Mouse (Mus musculus): ENCODE results near the gene Gdf9.

The Gdf9 gene

GRCm38 (mm10) chr11:53445562-53445961, 14.7 kb downstream of the Gdf9 start:
- no peak for DNase-seq (ENCODE audit: low spot score in 2 of 2)

- DNase-seq (ENCODE audit: low spot score in 2 of 2), result no peak
Observed at GRCm38 (mm10) chr11:53446183-53446582, 15.4 kb downstream of the Gdf9 start.

- DNase-seq (ENCODE audit: low spot score in 2 of 2), result no peak
Observed at GRCm38 (mm10) chr11:53447996-53448395, 17.2 kb downstream of the Gdf9 start.

GRCm38 (mm10) chr11:53448529-53448928, 17.7 kb downstream of the Gdf9 start:
- DNase-seq (ENCODE audit: low spot score in 2 of 2), result no peak

- no peak for DNase-seq (ENCODE audit: low spot score in 2 of 2)
Observed at GRCm38 (mm10) chr11:53450070-53450705, 19.4 kb downstream of the Gdf9 start.

GRCm38 (mm10) chr11:53451361-53451760, 20.5 kb downstream of the Gdf9 start:
- no peak for DNase-seq (ENCODE audit: low spot score in 2 of 2)

- DNase-seq (ENCODE audit: low spot score in 2 of 2), result no peak
Observed at GRCm38 (mm10) chr11:53452396-53452795, 21.6 kb downstream of the Gdf9 start.

- DNase-seq (ENCODE audit: low spot score in 2 of 2), result no peak
Observed at GRCm38 (mm10) chr11:53453031-53453430, 22.2 kb downstream of the Gdf9 start.

GRCm38 (mm10) chr11:53456474-53457371, 25.9 kb downstream of the Gdf9 start, which contains the start of the genes Gm10447 and Shroom1:
Gm10447 (minus strand) TSS chr11:53457110.
Shroom1 (plus strand) TSS chr11:53457205.
- peak in 1 of 2 experiments; percentile 55 for DNase-seq (ENCODE audit: low spot score in 2 of 2)

GRCm38 (mm10) chr11:53457372-53457954, 26.6 kb downstream of the Gdf9 start:
- peak in 1 of 2 experiments; percentile 22 for DNase-seq (ENCODE audit: low spot score in 2 of 2)

- no peak for DNase-seq (ENCODE audit: low spot score in 2 of 2)
Observed at GRCm38 (mm10) chr11:53458996-53459395, 28.2 kb downstream of the Gdf9 start.

GRCm38 (mm10) chr11:53460192-53460591, 29.4 kb downstream of the Gdf9 start:
- no peak for DNase-seq (ENCODE audit: low spot score in 2 of 2)

GRCm38 (mm10) chr11:53461727-53462126, 30.9 kb downstream of the Gdf9 start:
- DNase-seq (ENCODE audit: low spot score in 2 of 2), result no peak

GRCm38 (mm10) chr11:53463551-53464424, 33.0 kb downstream of the Gdf9 start:
- DNase-seq (ENCODE audit: low spot score in 2 of 2), result no peak

GRCm38 (mm10) chr11:53466231-53466971, 35.6 kb downstream of the Gdf9 start:
- DNase-seq (ENCODE audit: low spot score in 2 of 2), result peak; percentile 65 to 86

- DNase-seq (ENCODE audit: low spot score in 2 of 2), result no peak
Observed at GRCm38 (mm10) chr11:53469294-53469967, 38.6 kb downstream of the Gdf9 start.

- peak; percentile 76 to 93 for DNase-seq (ENCODE audit: low spot score in 2 of 2)
Observed at GRCm38 (mm10) chr11:53469968-53470695, 39.3 kb downstream of the Gdf9 start, which contains the start of gene Gm9837. Gm9837 (minus strand) TSS chr11:53470479.

- DNase-seq (ENCODE audit: low spot score in 2 of 2), result no peak
Observed at GRCm38 (mm10) chr11:53472709-53473108, 41.9 kb downstream of the Gdf9 start.

GRCm38 (mm10) chr11:53475620-53476019, 44.8 kb downstream of the Gdf9 start:
- no peak for DNase-seq (ENCODE audit: low spot score in 2 of 2)

Data from urinary bladder, postnatal 4 days (tissue).